Mouse (Mus musculus): Measurements from ENCODE around the gene Nckap5l.

DNA sequence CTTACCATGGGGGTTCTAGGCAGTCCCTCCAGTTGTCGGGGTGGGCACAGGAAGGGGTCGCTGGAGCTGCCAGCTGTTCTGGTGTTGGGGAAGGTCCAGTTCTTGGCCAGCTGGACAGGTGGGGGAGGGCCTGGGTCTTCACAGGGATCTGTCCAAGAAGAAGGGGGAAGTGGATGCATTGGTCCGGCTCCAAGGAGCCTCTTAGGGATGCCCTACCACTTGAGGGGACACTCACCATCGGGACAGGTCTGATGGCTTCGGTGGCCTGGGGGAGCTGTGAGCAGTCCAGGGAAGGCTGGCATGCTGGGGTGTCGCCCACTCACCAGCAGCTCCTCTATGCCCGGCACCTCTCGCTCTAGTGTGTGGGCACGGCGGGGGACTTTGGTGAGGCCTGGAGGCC is 34.4 kb downstream of the Nckap5l start:
- TF ChIP-seq POLR2A (IDR thresholded peaks at IDR 0.05; ENCODE audit: insufficient read depth, low read depth, low read length) (no peak), CTCF (IDR thresholded peaks at IDR 0.05) (no peak)
